Mouse (Mus musculus): Measurements from ENCODE around the gene Krt75. TPM values are rescaled to one million over a fixed set of nuclear protein-coding genes. Genes with fewer than 3 reads are reported as not detected.

The Krt75 gene
- polyA plus RNA-seq (2015; fragmentation: Illumina TruSeq; extraction: RNeasy Lipid Tissue Mini Kit (QIAGEN cat#74804); ENCODE audit: low read depth, low replicate concordance) = not detected

GRCm38 (mm10) chr15:101573796-101574345 is at the start of gene Krt75:
Gene Krt75 (minus strand): TSS chr15:101573904.

GRCm38 (mm10) chr15:101562850-101563249 is 10.9 kb downstream of the Krt75 start, which contains the start of gene Krt90:
Gene Krt90 (minus strand): TSS chr15:101562950.

GRCm38 (mm10) chr15:101550567-101550966 is 23.1 kb downstream of the Krt75 start, which contains the start of gene Krt82:
Gene Krt82 (minus strand): TSS chr15:101550667.

GRCm38 (mm10) chr15:101532720-101533119 is 41.0 kb downstream of the Krt75 start, which contains the start of gene Krt84:
Gene Krt84 (minus strand): TSS chr15:101532820.

GRCm38 (mm10) chr15:101517161-101517560 is 56.5 kb downstream of the Krt75 start, which contains the start of gene Gm49425:
Gene Gm49425 (minus strand): TSS chr15:101517261.

Other genes starting within 250 kb of the Krt75 start
- gene Krt80, start 203.7 kb downstream of the Krt75 start, polyA plus RNA-seq (2015; fragmentation: Illumina TruSeq; extraction: RNeasy Lipid Tissue Mini Kit (QIAGEN cat#74804); ENCODE audit: low read depth, low replicate concordance) = 3.3 TPM
- gene Krt7, start 162.9 kb downstream of the Krt75 start, polyA plus RNA-seq (2015; fragmentation: Illumina TruSeq; extraction: RNeasy Lipid Tissue Mini Kit (QIAGEN cat#74804); ENCODE audit: low read depth, low replicate concordance) = not detected
- gene Krt87, start 135.1 kb downstream of the Krt75 start, polyA plus RNA-seq (2015; fragmentation: Illumina TruSeq; extraction: RNeasy Lipid Tissue Mini Kit (QIAGEN cat#74804); ENCODE audit: low read depth, low replicate concordance) = 0.19 TPM
- not detected for gene Krt88, start 126.2 kb downstream of the Krt75 start, polyA plus RNA-seq (2015; fragmentation: Illumina TruSeq; extraction: RNeasy Lipid Tissue Mini Kit (QIAGEN cat#74804); ENCODE audit: low read depth, low replicate concordance)
- gene Krt81, start 110.2 kb downstream of the Krt75 start, polyA plus RNA-seq (2015; fragmentation: Illumina TruSeq; extraction: RNeasy Lipid Tissue Mini Kit (QIAGEN cat#74804); ENCODE audit: low read depth, low replicate concordance) = not detected
- gene Krt86, start 100.4 kb downstream of the Krt75 start, polyA plus RNA-seq (2015; fragmentation: Illumina TruSeq; extraction: RNeasy Lipid Tissue Mini Kit (QIAGEN cat#74804); ENCODE audit: low read depth, low replicate concordance) = not detected
- not detected for gene Krt83, start 82.4 kb downstream of the Krt75 start, polyA plus RNA-seq (2015; fragmentation: Illumina TruSeq; extraction: RNeasy Lipid Tissue Mini Kit (QIAGEN cat#74804); ENCODE audit: low read depth, low replicate concordance)
- gene Gm49425, start 56.6 kb downstream of the Krt75 start, polyA plus RNA-seq (2015; fragmentation: Illumina TruSeq; extraction: RNeasy Lipid Tissue Mini Kit (QIAGEN cat#74804); ENCODE audit: low read depth, low replicate concordance) = not detected
- not detected for gene Krt84, start 41.1 kb downstream of the Krt75 start, polyA plus RNA-seq (2015; fragmentation: Illumina TruSeq; extraction: RNeasy Lipid Tissue Mini Kit (QIAGEN cat#74804); ENCODE audit: low read depth, low replicate concordance)
- gene Krt82, start 23.2 kb downstream of the Krt75 start, polyA plus RNA-seq (2015; fragmentation: Illumina TruSeq; extraction: RNeasy Lipid Tissue Mini Kit (QIAGEN cat#74804); ENCODE audit: low read depth, low replicate concordance) = not detected
- gene Krt90, start 11.0 kb downstream of the Krt75 start, polyA plus RNA-seq (2015; fragmentation: Illumina TruSeq; extraction: RNeasy Lipid Tissue Mini Kit (QIAGEN cat#74804); ENCODE audit: low read depth, low replicate concordance) = not detected
- not detected for gene Gm5414, start 54.3 kb upstream of the Krt75 start, polyA plus RNA-seq (2015; fragmentation: Illumina TruSeq; extraction: RNeasy Lipid Tissue Mini Kit (QIAGEN cat#74804); ENCODE audit: low read depth, low replicate concordance)
- not detected for gene Gm5478, start 73.5 kb upstream of the Krt75 start, polyA plus RNA-seq (2015; fragmentation: Illumina TruSeq; extraction: RNeasy Lipid Tissue Mini Kit (QIAGEN cat#74804); ENCODE audit: low read depth, low replicate concordance)
- gene Krt6b, start 106.4 kb upstream of the Krt75 start, polyA plus RNA-seq (2015; fragmentation: Illumina TruSeq; extraction: RNeasy Lipid Tissue Mini Kit (QIAGEN cat#74804); ENCODE audit: low read depth, low replicate concordance) = not detected
- gene Krt6a, start 120.4 kb upstream of the Krt75 start, polyA plus RNA-seq (2015; fragmentation: Illumina TruSeq; extraction: RNeasy Lipid Tissue Mini Kit (QIAGEN cat#74804); ENCODE audit: low read depth, low replicate concordance) = not detected
- not detected for gene Krt5, start 139.0 kb upstream of the Krt75 start, polyA plus RNA-seq (2015; fragmentation: Illumina TruSeq; extraction: RNeasy Lipid Tissue Mini Kit (QIAGEN cat#74804); ENCODE audit: low read depth, low replicate concordance)
- not detected for gene Krt71, start 169.2 kb upstream of the Krt75 start, polyA plus RNA-seq (2015; fragmentation: Illumina TruSeq; extraction: RNeasy Lipid Tissue Mini Kit (QIAGEN cat#74804); ENCODE audit: low read depth, low replicate concordance)
- gene Krt72, start 212.6 kb upstream of the Krt75 start, polyA plus RNA-seq (2015; fragmentation: Illumina TruSeq; extraction: RNeasy Lipid Tissue Mini Kit (QIAGEN cat#74804); ENCODE audit: low read depth, low replicate concordance) = not detected
- 0.88 TPM for gene Krt73, start 228.4 kb upstream of the Krt75 start, polyA plus RNA-seq (2015; fragmentation: Illumina TruSeq; extraction: RNeasy Lipid Tissue Mini Kit (QIAGEN cat#74804); ENCODE audit: low read depth, low replicate concordance)
- 0.65 TPM for gene Krt2, start 244.3 kb upstream of the Krt75 start, polyA plus RNA-seq (2015; fragmentation: Illumina TruSeq; extraction: RNeasy Lipid Tissue Mini Kit (QIAGEN cat#74804); ENCODE audit: low read depth, low replicate concordance)